Mouse (Mus musculus): Measurements from ENCODE around the gene Kdm2b. TPM values are rescaled to one million over a fixed set of nuclear protein-coding genes. Genes with fewer than 3 reads are reported as not detected.

Gene Kdm2b
- polyA plus RNA-seq, 1 experiment from 2014 or later: 26.5 TPM

GRCm38 (mm10) chr5:123015915-123016314 lies 26.3 kb upstream of the Kdm2b start:
- peak overlapping the region; percentile 90 for H3K9ac ChIP-seq (ENCODE audit: low read depth, low read length)
- no peak for ATAC-seq (replicated peaks; ENCODE audit: insufficient number of reproducible peaks, low FRiP score, low TSS enrichment)
- WGBS (ENCODE audit: insufficient replicate concordance): 19% methylated on average over 8 of the region's 8 CpGs
- peak overlapping the region; percentile 95 for H3K27ac ChIP-seq (ENCODE audit: low read depth, low read length)
- no peaks in the 10 kb centered on the region for H3K36me3 ChIP-seq (ENCODE audit: control insufficient read depth, insufficient read depth, low read length)
- peak overlapping the region; percentile 66 for H3K4me2 ChIP-seq
- H3K4me1 ChIP-seq (ENCODE audit: control insufficient read depth, insufficient read depth, low read length): peaks cover 23% of the 10 kb centered on the region
- H3K9me3 ChIP-seq (replicated peaks; ENCODE audit: control insufficient read depth, low read length): no peaks in the 10 kb centered on the region
- no peaks in the 10 kb centered on the region for H3K27me3 ChIP-seq (ENCODE audit: control insufficient read depth, insufficient read depth, low read length)
- H3K4me3 ChIP-seq (ENCODE audit: low read depth, low read length): peak overlapping the region; percentile 79

- H3K9me3 ChIP-seq (replicated peaks; ENCODE audit: control insufficient read depth, low read length): no peaks in the 10 kb centered on the region
- H3K4me3 ChIP-seq (ENCODE audit: low read depth, low read length): peak within 1 kb of the TSS; percentile 79
- peaks cover 23% of the 10 kb centered on the region for H3K4me1 ChIP-seq (ENCODE audit: control insufficient read depth, insufficient read depth, low read length)
- peak within 1 kb of the TSS; percentile 95 for H3K27ac ChIP-seq (ENCODE audit: low read depth, low read length)
- peak within 1 kb of the TSS; percentile 66 for H3K4me2 ChIP-seq
- H3K36me3 ChIP-seq (ENCODE audit: control insufficient read depth, insufficient read depth, low read length): no peaks in the 10 kb centered on the region
- under 1% methylated on average over 85 of the region's 106 CpGs for WGBS (ENCODE audit: insufficient replicate concordance)
- H3K27me3 ChIP-seq (ENCODE audit: control insufficient read depth, insufficient read depth, low read length): no peaks in the 10 kb centered on the region
- peak within 1 kb of the TSS; percentile 90 for H3K9ac ChIP-seq (ENCODE audit: low read depth, low read length)
- ATAC-seq (replicated peaks; ENCODE audit: insufficient number of reproducible peaks, low FRiP score, low TSS enrichment): peak; percentile 95
Measured at GRCm38 (mm10) chr5:123014753-123015701, 25.4 kb upstream of the Kdm2b start, which contains the start of gene Orai1. Gene Orai1 (plus strand): TSS chr5:123015074.

- no peak for ATAC-seq (replicated peaks; ENCODE audit: insufficient number of reproducible peaks, low FRiP score, low TSS enrichment)
- Histone ChIP-seq H3K4me2 (no peak overlapping the region), H3K9ac (ENCODE audit: low read depth, low read length) (no peak overlapping the region), H3K9me3 (replicated peaks; ENCODE audit: control insufficient read depth, low read length) (no peaks in the 10 kb centered on the region), H3K36me3 (ENCODE audit: control insufficient read depth, insufficient read depth, low read length) (no peaks in the 10 kb centered on the region), H3K4me1 (ENCODE audit: control insufficient read depth, insufficient read depth, low read length) (peaks cover 11% of the 10 kb centered on the region), H3K4me3 (ENCODE audit: low read depth, low read length) (no peak overlapping the region), H3K27me3 (ENCODE audit: control insufficient read depth, insufficient read depth, low read length) (no peaks in the 10 kb centered on the region), H3K27ac (ENCODE audit: low read depth, low read length) (no peak overlapping the region)
- 52% methylated on average over 9 of the region's 9 CpGs for WGBS (ENCODE audit: insufficient replicate concordance)
Measured at GRCm38 (mm10) chr5:123013599-123014315, 24.1 kb upstream of the Kdm2b start.

GRCm38 (mm10) chr5:123011705-123012104 lies 22.1 kb upstream of the Kdm2b start:
- peaks cover 11% of the 10 kb centered on the region for H3K4me1 ChIP-seq (ENCODE audit: control insufficient read depth, insufficient read depth, low read length)

DNA sequence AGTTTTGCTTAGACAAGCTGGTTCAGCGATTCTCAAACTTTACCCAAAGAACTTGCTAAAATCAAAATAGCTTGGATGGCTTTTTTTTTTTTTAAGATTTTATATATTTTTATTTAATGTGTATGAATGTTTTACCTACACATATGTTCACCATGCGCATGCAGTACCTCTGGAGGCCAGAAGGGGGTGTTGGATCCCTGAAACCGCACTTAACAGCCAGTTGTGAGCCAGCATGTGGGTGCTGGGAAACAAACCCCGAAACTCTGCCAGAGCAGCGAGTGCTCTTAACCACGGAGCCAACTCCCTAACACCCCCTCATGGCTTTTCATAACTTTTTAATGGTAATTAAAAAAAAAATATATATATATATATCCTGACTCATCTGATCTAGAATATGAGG lies 21.2 kb upstream of the Kdm2b start:
- no peak for ATAC-seq (replicated peaks; ENCODE audit: insufficient number of reproducible peaks, low FRiP score, low TSS enrichment)
- no peak overlapping the region for H3K4me3 ChIP-seq (ENCODE audit: low read depth, low read length)
- peaks cover 7% of the 10 kb centered on the region; the same call in 1 of the 2 replicates for H3K4me1 ChIP-seq (ENCODE audit: control insufficient read depth, insufficient read depth, low read length)
- H3K27ac ChIP-seq (ENCODE audit: low read depth, low read length): no peak overlapping the region
- 92% methylated on average over 6 of the region's 6 CpGs for WGBS (ENCODE audit: insufficient replicate concordance)
- H3K36me3 ChIP-seq (ENCODE audit: control insufficient read depth, insufficient read depth, low read length): no peaks in the 10 kb centered on the region
- H3K9me3 ChIP-seq (replicated peaks; ENCODE audit: control insufficient read depth, low read length): no peaks in the 10 kb centered on the region
- H3K4me2 ChIP-seq: no peak overlapping the region
- no peaks in the 10 kb centered on the region for H3K27me3 ChIP-seq (ENCODE audit: control insufficient read depth, insufficient read depth, low read length)
- no peak overlapping the region for H3K9ac ChIP-seq (ENCODE audit: low read depth, low read length)

More at GRCm38 (mm10) chr5:123011705-123012104, 22.1 kb upstream of the Kdm2b start:
- 91% methylated on average over 9 of the region's 9 CpGs for WGBS (ENCODE audit: insufficient replicate concordance)
- H3K9ac ChIP-seq (ENCODE audit: low read depth, low read length): no peak overlapping the region
- no peak overlapping the region for H3K4me3 ChIP-seq (ENCODE audit: low read depth, low read length)
- no peaks in the 10 kb centered on the region for H3K36me3 ChIP-seq (ENCODE audit: control insufficient read depth, insufficient read depth, low read length)
- no peaks in the 10 kb centered on the region for H3K27me3 ChIP-seq (ENCODE audit: control insufficient read depth, insufficient read depth, low read length)
- H3K27ac ChIP-seq (ENCODE audit: low read depth, low read length): no peak overlapping the region
- no peak overlapping the region for H3K4me2 ChIP-seq
- no peak for ATAC-seq (replicated peaks; ENCODE audit: insufficient number of reproducible peaks, low FRiP score, low TSS enrichment)
- H3K9me3 ChIP-seq (replicated peaks; ENCODE audit: control insufficient read depth, low read length): no peaks in the 10 kb centered on the region

GRCm38 (mm10) chr5:123009873-123010272 lies 20.2 kb upstream of the Kdm2b start:
- no peak overlapping the region for H3K27ac ChIP-seq (ENCODE audit: low read depth, low read length)
- no peak for ATAC-seq (replicated peaks; ENCODE audit: insufficient number of reproducible peaks, low FRiP score, low TSS enrichment)
- no peak overlapping the region for H3K4me3 ChIP-seq (ENCODE audit: low read depth, low read length)
- 56% methylated on average over 11 of the region's 11 CpGs for WGBS (ENCODE audit: insufficient replicate concordance)
- H3K27me3 ChIP-seq (ENCODE audit: control insufficient read depth, insufficient read depth, low read length): no peaks in the 10 kb centered on the region
- no peak overlapping the region for H3K4me2 ChIP-seq
- no peak overlapping the region for H3K9ac ChIP-seq (ENCODE audit: low read depth, low read length)
- no peaks in the 10 kb centered on the region for H3K9me3 ChIP-seq (replicated peaks; ENCODE audit: control insufficient read depth, low read length)
- H3K4me1 ChIP-seq (ENCODE audit: control insufficient read depth, insufficient read depth, low read length): peaks cover 7% of the 10 kb centered on the region; the same call in 1 of the 2 replicates
- H3K36me3 ChIP-seq (ENCODE audit: control insufficient read depth, insufficient read depth, low read length): no peaks in the 10 kb centered on the region

- Histone ChIP-seq H3K9me3 (replicated peaks; ENCODE audit: control insufficient read depth, low read length) (no peaks in the 10 kb centered on the region), H3K4me3 (ENCODE audit: low read depth, low read length) (no peak overlapping the region), H3K27me3 (ENCODE audit: control insufficient read depth, insufficient read depth, low read length) (no peaks in the 10 kb centered on the region), H3K4me2 (no peak overlapping the region), H3K9ac (ENCODE audit: low read depth, low read length) (no peak overlapping the region), H3K36me3 (ENCODE audit: control insufficient read depth, insufficient read depth, low read length) (no peaks in the 10 kb centered on the region), H3K27ac (ENCODE audit: low read depth, low read length) (no peak overlapping the region), H3K4me1 (ENCODE audit: control insufficient read depth, insufficient read depth, low read length) (0 out of 2 replicates have a peak, but pooled peaks cover 4% of the 10 kb centered on the region)
- 72% methylated on average over 7 of the region's 7 CpGs for WGBS (ENCODE audit: insufficient replicate concordance)
- no peak for ATAC-seq (replicated peaks; ENCODE audit: insufficient number of reproducible peaks, low FRiP score, low TSS enrichment)
Measured at GRCm38 (mm10) chr5:123008877-123009493, 19.4 kb upstream of the Kdm2b start.

Measured in heart, embryonic 11.5 days (tissue).